Mouse (Mus musculus) ES-E14 (cell line): ENCODE results near the gene Rptor. TPM values are rescaled to one million over a fixed set of nuclear protein-coding genes. Genes with fewer than 3 reads are reported as not detected.
A peak's percentile ranks its signal among the peaks of the same experiment; 100 is the strongest.

Experiments used
- DNase-seq: peaks from one replicate; pipeline ENCODE4 v3.0.0-alpha.2; 2013; ENCODE audit warnings: low read depth, low spot score
- H3K27ac ChIP-seq: 2 replicates; pipeline ENCODE4 v1.5.1; 2012; ENCODE audit warnings: low read depth, mild to moderate bottlenecking, low read length, moderate library complexity, mixed read lengths; ENCODE audit not compliant: poor library complexity, insufficient read depth, severe bottlenecking
- H3K36me3 ChIP-seq: 2 replicates; pipeline ENCODE4 v1.6.1; 2012; ENCODE audit warnings: mild to moderate bottlenecking, low read length, moderate library complexity, mixed read lengths; ENCODE audit not compliant: control insufficient read depth, poor library complexity, insufficient read depth, severe bottlenecking
- H3K4me1 ChIP-seq, 2 experiments: fragments of 150-350 bp in 1 of 2; sonication (generic) in 1 of 2; 2 replicates each; pipeline ENCODE4 v1.6.1; 2012; ENCODE audit warnings: low read length in 2 of 2, mild to moderate bottlenecking in 1 of 2, mixed read lengths in 1 of 2; ENCODE audit not compliant: control insufficient read depth in 2 of 2, insufficient read depth in 2 of 2, poor library complexity in 1 of 2
- H3K4me3 ChIP-seq, 2 experiments: fragments of 150-350 bp in 1 of 2; sonication (generic) in 1 of 2; 2 replicates each; pipeline ENCODE4 v1.5.1; 2012; ENCODE audit warnings: low read length in 2 of 2, low read depth in 1 of 2, mild to moderate bottlenecking in 1 of 2, mixed read lengths in 1 of 2; ENCODE audit not compliant: insufficient read depth in 1 of 2, poor library complexity in 1 of 2, severe bottlenecking in 1 of 2
- H3K9ac ChIP-seq: 2 replicates; pipeline ENCODE4 v1.6.1; 2012; ENCODE audit warnings: low read depth, mild to moderate bottlenecking, low read length, mixed read lengths; ENCODE audit not compliant: poor library complexity, insufficient read depth, severe bottlenecking
- H3K9me3 ChIP-seq: fragments of 150-350 bp; sonication (generic); 2 replicates; pipeline ENCODE4 v1.6.1; 2012; ENCODE audit warnings: low read depth, mild to moderate bottlenecking, low read length; ENCODE audit not compliant: control insufficient read depth, insufficient read depth
- CHD2 ChIP-seq: IDR thresholded peaks from 2 replicates; pipeline ENCODE4 v1.6.1; 2014; ENCODE audit warnings: mild to moderate bottlenecking, low read depth, low read length, inconsistent platforms
- HCFC1 ChIP-seq: IDR thresholded peaks from 2 replicates; pipeline ENCODE4 v1.6.1; 2012; ENCODE audit warnings: low read length, inconsistent platforms, borderline replicate concordance; ENCODE audit not compliant: insufficient read depth
- MAFK ChIP-seq: IDR thresholded peaks from 2 replicates; pipeline ENCODE4 v1.6.1; 2014; ENCODE audit warnings: mild to moderate bottlenecking, low read depth, low read length, inconsistent platforms; ENCODE audit not compliant: insufficient read depth
- ZC3H11A ChIP-seq: IDR thresholded peaks from 2 replicates; pipeline ENCODE4 v1.6.1; 2012; ENCODE audit warnings: low read depth, mild to moderate bottlenecking, inconsistent platforms, low read length, borderline replicate concordance
- ZNF384 ChIP-seq: IDR thresholded peaks from 2 replicates; pipeline ENCODE4 v1.6.1; 2012; ENCODE audit warnings: low read depth, low read length, inconsistent platforms
- in situ Hi-C, 2 experiments: fragments of 600-800 bp; cut with MboI; formaldehyde crosslinking; loops; one replicate each; pipeline ENCODE4 v1.15.1; 2025; ENCODE audit warnings: low sequenced_read_pairs in 2 of 2, inconsistent platforms in 1 of 2; ENCODE audit not compliant: unreplicated experiment in 2 of 2
- total RNA-seq: library from RNA; depleted of rRNA; stranded (reverse); fragments of 300-350 nt; gene quantifications from 2 replicates; pipeline ENCODE4 v1.2.3, GENCODE M21; 2012

The Rptor gene
- total RNA-seq, 1 experiment = 59.7 TPM

DNA sequence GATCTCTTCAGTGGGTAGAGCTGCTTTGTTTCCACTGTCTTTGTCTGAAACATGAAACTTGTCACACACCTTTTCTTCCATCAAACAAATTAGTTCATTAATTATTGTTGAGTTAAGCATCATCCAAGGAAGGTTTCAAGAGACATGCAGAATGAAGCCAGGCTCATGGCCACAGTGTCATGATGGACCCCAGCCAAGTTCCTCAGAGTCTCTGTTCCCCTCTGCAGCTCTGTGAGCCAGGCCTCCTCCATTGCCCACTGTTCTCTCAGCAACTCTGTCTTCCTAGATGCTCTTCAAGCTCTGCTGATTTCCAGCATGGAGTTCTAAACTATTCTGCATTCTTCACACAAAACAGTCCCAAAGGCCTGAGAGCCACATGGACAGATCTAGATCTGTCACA is 85.3 kb downstream of the Rptor start:
- peaks cover 0 to 7% of the 10 kb centered on the region in 2 experiments; a peak in 1 of 4 replicates for H3K4me1 ChIP-seq
- TF ChIP-seq HCFC1 (no peak), ZNF384 (no peak), ZC3H11A (no peak), CHD2 (no peak), MAFK (no peak)
- H3K27ac ChIP-seq = no peak overlapping the region
- H3K9ac ChIP-seq = no peak overlapping the region
- H3K36me3 ChIP-seq = peaks cover 2% of the 10 kb centered on the region; the same call in 1 of the 2 replicates
- no peak for DNase-seq
- in situ Hi-C loops = no loop called here
- H3K4me3 ChIP-seq = no peak overlapping the region
- no peaks in the 10 kb centered on the region for H3K9me3 ChIP-seq

DNA sequence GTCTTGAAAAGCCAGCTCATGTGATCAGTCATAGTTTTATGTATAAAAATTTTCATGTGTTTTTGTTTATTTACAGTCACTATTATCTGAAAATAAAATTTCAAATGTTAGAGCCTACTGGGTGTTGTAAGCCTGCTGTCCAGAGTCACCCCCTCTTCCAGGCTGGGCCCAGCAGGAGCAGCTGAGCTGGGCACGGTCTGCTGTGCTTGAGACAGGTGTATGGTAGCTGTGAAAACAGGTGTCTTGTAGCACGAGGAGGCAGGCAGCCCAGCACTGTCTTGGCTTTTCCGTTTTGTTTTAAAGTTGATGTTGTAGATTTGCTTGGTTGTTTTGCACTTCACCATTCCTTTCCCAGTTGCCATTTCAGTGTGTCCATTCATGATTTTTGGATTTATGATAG is 87.2 kb downstream of the Rptor start:
- DNase-seq = no peak
- TF ChIP-seq ZC3H11A = no peak
- TF ChIP-seq CHD2 = no peak
- no peak for TF ChIP-seq ZNF384
- TF ChIP-seq HCFC1 = no peak
- no peak for TF ChIP-seq MAFK
- Histone ChIP-seq H3K36me3 (0 out of 2 replicates have a peak, but pooled peaks cover 2% of the 10 kb centered on the region), H3K4me3 (no peak overlapping the region), H3K4me1 (peaks cover 0 to 7% of the 10 kb centered on the region in 2 experiments; a peak in 1 of 4 replicates), H3K9ac (no peak overlapping the region), H3K27ac (no peak overlapping the region), H3K9me3 (no peaks in the 10 kb centered on the region)
- in situ Hi-C loops = no loop called here

DNA sequence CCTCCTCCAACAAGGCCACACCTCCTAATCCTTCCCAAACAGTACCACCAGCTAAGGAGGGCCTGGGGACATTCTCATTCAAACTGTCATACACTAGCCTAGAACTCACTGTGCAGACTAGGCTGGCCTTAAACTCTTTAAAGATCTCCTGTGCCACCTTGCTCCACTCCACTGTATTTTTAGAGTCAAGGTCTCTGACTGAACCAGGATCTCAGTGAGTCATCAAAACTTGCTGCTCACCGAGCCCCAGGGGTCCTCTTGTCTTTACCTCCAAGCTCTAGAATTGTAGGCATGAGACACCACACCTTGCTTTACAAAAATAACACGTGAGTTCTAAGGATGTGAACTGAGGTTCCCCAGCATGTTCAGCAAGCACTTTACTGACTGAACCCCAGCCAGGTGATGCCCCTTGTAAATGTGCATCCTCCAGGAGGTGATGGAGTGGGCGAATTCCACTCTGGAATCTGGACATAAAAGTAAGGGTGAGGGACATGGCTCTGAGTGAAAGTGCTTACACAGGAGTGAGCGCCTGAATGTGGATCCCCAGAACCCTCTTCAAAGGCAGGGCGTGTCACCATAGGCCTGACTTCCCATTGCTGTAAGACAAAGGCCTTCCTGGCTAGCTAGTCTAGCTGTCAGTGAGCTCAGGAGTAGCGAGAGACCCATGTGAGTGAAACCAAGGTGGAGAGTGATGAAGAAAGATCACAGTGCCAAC is 89.6 kb downstream of the Rptor start:
- Histone ChIP-seq H3K4me1 (peaks cover 0 to 14% of the 10 kb centered on the region in 2 experiments; a peak in 2 of 4 replicates), H3K27ac (no peak overlapping the region), H3K36me3 (0 out of 2 replicates have a peak, but pooled peaks cover 1% of the 10 kb centered on the region), H3K9me3 (no peaks in the 10 kb centered on the region), H3K4me3 (no peak overlapping the region), H3K9ac (no peak overlapping the region)
- no peak for TF ChIP-seq HCFC1
- no peak for TF ChIP-seq CHD2
- TF ChIP-seq ZC3H11A = no peak
- peak; percentile 27; the same call in 1 of the 2 replicates for TF ChIP-seq MAFK
- no peak for TF ChIP-seq ZNF384
- DNase-seq = peak; percentile 17
- in situ Hi-C loops = no loop called here

DNA sequence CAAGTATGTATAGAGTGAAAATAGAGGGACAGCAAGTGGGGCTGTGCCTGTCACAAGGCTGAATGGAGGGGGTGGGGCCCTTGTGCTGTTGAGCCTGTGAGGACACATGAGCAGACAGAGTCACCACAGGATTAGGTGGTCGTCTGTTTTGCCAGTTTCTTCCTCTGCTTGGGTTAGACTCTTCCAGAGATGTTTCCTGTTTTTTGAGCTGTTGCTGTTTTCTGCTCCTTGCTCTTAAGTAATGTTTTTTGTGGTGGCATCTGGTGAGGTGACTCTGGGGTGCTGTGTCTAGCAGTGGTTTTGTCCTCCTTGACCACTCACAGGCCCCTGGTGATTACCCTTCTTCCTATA is 90.2 kb downstream of the Rptor start:
- H3K4me1 ChIP-seq = peaks cover 0 to 14% of the 10 kb centered on the region in 2 experiments; a peak in 2 of 4 replicates
- H3K4me3 ChIP-seq = no peak overlapping the region

More for the DNA sequence above, 90.2 kb downstream of the Rptor start:
- in situ Hi-C loops = no loop called here
- no peak for DNase-seq
- H3K36me3 ChIP-seq = no peaks in the 10 kb centered on the region
- no peak overlapping the region for H3K27ac ChIP-seq
- no peaks in the 10 kb centered on the region for H3K9me3 ChIP-seq
- H3K9ac ChIP-seq = no peak overlapping the region
- no peak for TF ChIP-seq ZC3H11A
- TF ChIP-seq HCFC1 = no peak
- TF ChIP-seq CHD2 = no peak
- TF ChIP-seq ZNF384 = no peak
- no peak for TF ChIP-seq MAFK
